Mouse (Mus musculus): ENCODE data around the gene Pde4dip.

The Pde4dip gene

DNA sequence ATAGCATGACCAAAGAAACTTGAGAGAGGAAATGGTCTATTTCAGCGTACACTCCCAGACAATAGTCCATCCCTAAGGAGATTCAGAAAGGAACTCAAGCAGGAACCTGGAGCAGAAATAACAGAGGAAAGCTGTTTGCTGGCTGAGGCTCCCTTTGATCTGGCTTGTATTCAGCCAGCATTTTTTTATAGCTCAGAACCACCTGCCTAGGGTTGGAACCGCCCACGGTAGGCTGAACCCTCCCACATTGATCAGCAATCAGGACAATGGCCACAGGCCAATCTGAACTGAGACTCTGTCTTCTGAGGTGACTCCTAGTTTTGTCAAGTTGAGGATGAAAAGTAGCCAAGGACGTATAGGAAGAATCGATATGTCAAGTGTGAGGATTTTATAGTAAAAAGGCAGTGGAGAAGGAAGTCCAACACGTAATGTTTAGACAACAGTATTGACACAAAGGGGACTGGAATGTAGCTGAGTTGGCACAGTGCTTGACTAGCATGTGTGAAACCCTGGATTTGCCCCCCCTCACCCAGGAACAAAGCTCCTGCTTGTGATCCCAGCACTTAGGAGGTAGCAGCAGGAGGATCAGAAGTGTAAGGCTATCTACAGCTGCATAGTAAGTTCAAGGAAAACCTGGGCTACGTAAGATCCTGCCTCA is 44.2 kb downstream of the Pde4dip start:
- no peak for DNase-seq (ENCODE audit: low spot score)

DNA sequence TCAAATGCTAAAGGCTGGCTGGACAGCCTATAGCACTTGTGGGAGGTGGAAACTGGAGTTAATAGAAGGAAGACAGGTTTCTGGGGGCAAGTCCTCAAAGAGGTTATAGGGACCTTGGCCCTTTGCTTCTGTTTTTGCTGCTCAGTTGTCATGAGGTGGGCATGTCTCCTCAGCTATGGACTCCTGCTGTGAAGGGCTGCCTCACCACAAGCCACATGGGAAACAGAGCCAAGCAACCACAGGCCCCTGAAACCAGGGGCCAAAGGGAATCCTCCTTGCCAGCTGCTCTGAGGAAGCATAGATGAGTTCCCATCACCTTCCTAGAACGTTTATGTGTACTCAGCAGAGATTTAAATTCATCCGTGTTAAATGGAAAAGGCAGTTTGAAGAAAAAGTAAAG is 45.9 kb downstream of the Pde4dip start:
- DNase-seq (ENCODE audit: low spot score), result no peak

DNA sequence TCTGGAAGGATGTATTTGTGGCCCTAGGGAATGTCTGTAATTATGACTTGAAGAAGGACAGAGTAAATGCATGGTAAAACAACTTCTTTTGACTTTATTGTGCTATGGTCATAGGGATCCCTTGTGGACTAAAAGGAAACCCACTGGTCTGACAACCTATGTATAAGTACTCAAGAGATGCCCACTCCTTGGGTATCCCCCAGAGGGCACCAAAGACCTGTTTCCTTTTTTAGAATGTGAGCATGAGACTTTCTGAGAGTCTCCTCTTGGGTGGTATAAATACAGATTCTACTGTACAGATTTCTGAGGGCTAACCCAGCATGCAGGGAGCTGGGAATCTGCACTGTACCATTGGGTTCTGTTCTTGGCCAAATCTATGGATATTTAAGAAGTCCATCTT is 48.1 kb downstream of the Pde4dip start:
- no peak for DNase-seq (ENCODE audit: low spot score)

DNA sequence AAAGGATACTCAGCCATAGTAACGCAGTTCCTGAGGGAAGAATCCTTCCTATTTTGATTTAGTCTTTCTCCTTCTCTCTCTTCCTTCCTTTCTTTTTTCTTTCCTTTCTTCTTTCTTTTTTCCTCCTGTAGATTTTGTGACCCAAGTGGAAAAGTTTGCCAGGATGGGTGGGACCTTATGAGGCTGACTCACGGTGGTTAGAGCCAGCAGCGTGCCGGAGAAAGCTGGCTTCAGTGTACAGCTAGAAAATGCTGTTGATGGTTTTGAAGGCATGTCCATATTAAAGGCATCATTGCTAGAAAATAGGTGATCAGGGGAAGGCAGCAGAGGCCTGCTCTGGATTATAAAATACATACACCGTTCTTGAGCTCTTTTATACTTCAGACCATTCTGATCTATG is 52.6 kb downstream of the Pde4dip start:
- no peak for DNase-seq (ENCODE audit: low spot score)

DNA sequence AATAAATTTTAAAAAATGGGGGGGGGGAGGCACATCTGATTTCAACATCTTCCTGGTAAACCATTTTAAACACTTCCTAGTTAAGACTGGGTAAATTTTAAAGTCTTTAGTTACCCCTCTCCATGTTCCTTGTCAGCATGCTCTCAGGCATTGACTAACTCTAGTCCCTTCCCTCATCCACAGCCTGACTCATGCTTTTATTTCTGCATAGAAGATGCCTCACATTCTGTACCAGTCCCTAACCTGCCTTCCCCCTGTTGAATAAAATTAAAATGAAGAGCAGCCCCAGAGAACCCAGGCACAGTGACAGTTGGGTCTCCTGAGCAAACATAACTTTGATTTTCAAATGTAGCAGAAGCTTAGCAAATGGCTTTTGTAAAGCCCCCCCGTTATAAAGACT is 53.9 kb downstream of the Pde4dip start:
- DNase-seq (ENCODE audit: low spot score), result no peak

DNA sequence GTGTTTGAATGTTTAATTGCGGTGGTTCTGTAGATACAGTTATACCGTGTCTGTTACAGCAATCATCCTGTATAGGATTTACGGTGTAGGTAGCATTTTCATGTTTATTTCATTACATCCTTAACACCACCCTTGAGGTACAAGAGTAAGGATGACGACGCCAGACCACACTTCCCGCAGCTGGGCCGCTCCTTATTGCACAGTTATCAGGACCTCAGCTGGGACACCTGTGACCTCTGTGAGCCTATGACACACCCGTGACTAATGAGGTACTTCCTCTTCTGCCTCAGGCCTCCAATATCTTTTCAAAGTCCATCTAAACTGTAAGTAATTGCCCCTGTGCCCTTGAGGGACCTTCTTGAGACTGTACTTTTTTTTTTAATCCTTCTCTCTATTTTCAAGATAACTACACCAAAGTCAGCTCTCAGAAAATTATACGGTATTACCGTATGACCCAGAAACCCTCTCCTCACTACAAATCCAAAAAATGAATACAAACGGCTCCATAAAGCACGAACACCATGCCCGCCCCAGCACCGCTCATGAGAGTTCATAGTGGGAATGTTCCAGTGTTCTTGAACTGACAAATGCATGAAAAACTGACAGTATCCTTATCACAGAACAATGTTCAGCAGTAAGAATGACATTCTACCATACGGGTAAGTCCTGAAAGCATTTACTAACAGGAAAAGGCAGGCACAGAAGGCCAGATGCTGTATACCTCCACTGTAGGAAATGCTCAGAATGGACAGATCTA is 56.8 kb downstream of the Pde4dip start:
- DNase-seq (ENCODE audit: low spot score), result no peak

DNA sequence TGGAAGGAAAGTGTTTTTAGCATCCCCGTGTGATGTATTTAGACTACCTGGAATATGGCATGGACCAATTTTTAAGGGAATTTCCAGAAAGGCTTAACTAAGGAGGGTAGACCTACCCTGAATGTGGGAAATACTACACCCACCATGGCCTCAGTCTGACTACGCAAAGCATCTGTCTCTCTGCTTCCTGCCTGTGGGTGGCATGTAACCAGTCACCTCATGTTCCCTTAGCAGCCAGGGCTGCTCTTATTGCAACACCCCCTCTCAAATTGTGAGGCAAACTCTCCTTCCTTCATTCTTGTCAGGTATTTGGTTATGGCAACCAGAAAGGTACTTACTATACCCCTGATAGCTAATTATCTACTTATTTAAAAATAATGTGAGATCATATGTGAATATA is 57.9 kb downstream of the Pde4dip start:
- DNase-seq (ENCODE audit: low spot score), result no peak

DNA sequence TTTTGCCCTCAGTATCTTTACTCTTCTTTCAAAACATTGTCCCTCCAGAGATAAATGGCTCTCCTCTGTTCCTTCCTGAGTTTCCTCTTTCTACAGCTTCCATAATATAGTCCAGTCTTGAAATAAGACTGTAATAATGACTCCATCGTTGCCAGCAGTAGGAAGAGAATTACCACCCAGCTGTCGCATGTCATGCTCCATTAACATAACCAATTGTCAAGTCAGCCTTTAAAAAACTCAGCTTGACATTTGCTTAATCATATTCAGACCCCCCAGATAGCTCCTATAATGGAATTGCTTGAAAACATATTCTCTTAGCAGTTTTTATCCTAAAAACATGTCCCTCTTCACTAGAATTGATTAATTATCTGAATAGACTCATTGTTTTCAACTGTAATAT is 58.4 kb downstream of the Pde4dip start:
- DNase-seq (ENCODE audit: low spot score), result no peak

DNA sequence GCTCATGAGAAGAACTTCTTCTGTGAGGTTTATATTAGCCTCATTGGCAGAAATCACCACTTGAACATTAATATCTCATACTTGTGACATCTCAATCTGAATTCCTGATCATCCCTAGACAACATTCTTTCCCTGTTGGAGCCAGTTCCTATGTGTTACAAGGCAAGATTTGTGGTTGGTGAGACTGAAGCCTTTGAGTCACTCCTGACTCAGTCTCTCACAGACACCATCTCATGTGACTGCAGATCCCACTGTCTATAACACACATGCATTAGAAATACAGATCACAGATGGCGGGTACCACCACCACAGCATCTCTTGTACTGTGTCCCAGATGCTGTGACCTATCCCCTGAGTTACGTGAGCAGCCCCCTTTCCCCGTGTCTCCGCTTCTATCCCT is 60.2 kb downstream of the Pde4dip start:
- no peak for DNase-seq (ENCODE audit: low spot score)

DNA sequence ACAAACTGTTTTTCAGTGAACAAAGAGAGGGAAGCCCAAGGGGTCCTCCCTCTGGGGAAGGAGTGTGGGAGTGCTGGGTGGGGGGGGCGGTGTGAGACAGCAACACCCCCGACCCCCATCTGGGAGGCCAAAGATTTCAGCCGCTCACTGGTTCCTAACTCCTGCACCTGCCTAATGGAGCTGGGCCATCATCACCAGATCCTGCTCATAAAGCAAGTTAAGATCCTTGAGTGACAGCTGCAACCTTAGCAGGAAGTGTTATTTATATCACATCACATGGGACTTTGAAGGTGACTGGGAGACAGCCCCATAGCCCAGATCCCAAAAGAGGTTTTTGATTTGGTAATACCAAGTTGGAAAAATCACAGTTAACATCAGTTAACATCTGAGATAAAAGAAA is 63.3 kb downstream of the Pde4dip start:
- DNase-seq (ENCODE audit: low spot score), result no peak

DNA sequence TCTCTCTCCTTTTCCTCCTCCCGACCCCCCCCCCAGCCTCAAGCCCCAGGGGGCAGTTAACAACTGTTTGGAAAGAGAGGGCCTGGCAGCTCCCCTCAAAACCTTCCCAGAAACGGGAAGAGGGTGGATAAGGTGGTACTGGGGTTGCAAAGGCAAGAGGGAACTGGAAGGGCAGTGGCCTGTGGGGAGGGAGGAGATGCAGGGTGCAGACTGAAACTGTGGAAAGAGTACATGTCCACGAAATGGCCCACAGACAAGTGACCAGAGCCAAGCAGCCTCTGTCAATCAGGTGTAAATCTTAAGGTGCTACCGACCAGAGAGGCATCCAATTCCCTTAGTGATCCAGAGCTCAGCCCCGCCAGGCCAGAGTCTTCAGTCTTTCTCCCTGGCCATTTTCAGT is 63.8 kb downstream of the Pde4dip start:
- no peak for DNase-seq (ENCODE audit: low spot score)

DNA sequence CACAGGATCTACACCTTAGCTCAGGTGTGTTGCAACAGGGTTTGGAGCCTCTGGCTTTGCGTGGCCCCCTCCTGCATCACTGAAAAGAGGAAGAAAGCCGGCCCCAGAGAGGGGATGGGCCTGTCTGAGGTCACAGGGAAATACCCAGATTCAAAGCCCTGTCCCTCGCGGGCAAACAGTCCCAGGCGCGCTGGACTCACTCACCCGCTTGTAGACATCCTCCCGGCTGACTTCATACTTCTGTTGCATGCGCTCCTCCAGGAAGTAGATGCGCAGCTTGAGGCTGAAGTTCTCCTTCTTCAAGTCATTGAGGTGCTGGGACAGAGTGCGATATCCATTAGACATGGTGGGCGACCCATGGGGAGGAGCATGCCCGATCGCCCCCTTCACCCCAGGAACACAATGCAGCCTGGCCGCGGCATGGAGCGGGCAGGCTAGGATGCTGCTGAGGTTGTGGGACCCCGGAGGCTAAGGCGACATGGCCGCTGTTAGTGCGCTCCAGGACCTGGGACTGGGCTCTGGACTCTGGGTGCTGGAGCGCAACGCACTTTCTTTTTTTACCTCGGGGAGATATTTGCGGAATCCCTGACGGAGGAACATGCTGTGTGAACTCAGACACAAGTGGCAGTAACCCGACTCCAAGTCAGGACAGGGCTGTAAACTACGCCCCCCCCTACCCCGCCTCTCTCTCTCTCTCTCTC is 64.3 kb downstream of the Pde4dip start:
- no peak for DNase-seq (ENCODE audit: low spot score)

DNA sequence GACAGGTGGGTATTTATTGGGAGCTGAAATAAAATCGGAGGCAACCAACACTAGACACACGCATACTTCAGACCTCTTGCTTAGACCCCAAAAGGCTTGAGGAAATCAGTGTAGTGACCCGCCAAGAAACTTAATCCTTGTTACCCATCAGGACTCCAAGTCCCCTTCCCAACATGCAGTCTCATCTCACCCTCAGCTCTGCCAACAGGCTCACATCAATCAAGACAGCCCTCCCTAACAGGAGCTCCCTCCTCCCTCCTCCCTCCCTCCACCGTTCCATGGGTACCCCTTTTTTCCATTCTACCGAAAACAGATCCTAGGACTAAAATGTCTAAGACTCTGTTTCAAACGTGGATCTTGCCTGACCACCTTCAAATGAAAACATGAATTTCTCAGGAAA is 65.1 kb downstream of the Pde4dip start:
- no peak for DNase-seq (ENCODE audit: low spot score)

DNA sequence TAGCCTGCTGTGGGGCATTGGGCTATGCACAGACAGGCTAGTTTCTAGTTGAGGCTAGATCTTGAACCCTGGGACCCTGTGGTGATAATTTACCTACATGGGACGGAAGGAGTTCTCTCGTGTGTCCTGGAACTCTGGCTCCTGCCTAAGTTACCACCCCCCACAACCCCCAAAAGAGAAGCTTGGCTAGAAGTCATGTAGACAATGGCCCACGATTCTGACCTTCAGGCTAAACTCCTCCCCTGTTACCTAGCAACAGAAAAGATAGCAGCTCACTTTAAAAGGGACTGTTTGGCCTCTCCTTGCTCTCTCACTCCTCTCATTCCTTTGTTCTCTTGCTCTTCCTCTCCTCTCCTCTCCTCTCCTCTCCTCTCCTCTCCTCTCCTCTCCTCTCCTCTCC is 69.5 kb downstream of the Pde4dip start:
- no peak for DNase-seq (ENCODE audit: low spot score)

DNA sequence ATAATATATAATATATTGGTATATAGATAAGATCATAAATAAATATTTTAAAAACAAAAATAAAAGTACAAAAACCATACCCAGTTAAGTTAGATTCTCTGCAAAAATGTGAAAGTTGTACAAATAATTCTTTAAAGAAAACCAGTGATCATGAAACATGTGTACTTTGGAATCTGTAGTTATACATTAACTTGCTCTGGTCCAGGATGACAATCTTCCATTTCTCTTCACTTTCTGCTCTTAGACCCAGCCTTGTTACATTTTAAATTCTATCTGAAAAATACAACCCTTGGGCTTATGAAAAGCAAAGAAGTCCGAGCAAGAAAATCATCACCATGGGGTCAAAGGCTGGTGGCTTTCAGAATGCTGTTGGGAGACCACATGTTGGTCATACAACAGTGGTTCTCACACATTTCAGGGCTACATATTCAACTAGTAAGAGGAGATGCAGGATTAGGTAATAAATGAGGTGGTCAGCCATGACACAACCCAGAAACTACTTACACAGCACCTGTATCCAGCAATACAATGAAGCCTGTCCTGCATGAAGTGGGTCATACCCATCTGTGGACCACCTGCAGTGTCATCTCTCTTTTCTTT is 70.0 kb downstream of the Pde4dip start:
- DNase-seq (ENCODE audit: low spot score), result no peak

DNA sequence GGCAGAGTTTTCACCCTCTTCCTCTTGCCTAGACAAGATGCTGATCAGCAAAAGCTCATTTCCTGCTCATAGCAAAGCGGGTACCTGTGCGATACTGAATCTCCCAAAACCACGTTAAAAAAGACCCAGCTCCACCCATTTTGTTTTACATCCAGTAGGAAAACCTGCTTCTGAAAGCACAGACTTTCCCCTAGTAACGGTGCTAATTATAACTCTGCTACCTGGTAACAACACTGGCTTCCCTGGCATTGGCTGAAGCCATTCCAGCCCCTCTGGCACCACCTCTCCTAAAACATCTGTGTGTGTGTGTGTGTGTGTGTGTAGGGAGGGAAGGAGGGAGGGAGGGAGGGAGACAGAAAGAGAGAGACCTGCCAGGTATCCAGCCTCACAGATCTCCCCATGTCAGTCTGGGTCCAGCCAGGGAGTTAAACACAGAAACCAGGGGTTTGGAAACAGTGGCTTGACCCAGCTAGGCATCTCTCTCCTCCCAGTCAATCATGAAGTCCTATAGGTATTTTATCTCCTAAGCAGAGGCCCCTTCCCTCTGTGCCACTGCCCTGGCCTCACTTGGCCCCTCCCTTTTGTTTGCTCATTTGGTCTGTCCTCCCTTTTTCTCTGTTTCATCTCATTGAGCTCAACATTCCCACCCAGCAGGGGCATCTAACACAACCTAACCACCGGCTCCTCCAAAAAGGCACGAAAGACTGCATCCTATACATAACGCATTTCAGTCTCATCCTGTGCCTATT is 76.7 kb downstream of the Pde4dip start:
- no peak for DNase-seq (ENCODE audit: low spot score)

DNA sequence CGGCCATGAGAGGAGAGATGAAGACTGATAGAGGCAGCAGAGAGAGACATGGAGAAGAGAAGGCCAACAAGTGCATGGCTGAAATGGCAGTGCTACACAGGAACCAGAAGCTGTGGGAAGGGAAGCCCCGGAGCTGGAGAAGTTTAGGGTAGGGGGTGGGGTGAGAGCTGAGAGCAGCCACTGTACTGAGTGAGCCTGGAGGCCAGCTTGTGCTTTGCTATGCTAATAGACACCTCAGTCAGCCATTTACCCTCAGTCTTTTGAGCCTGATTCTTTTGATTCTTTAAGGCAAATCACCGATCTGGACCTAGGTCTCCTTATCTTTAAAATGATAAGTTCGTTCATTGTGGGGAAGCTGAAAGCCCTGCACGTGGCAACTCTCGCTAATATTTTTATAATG is 77.3 kb downstream of the Pde4dip start:
- no peak for DNase-seq (ENCODE audit: low spot score)

DNA sequence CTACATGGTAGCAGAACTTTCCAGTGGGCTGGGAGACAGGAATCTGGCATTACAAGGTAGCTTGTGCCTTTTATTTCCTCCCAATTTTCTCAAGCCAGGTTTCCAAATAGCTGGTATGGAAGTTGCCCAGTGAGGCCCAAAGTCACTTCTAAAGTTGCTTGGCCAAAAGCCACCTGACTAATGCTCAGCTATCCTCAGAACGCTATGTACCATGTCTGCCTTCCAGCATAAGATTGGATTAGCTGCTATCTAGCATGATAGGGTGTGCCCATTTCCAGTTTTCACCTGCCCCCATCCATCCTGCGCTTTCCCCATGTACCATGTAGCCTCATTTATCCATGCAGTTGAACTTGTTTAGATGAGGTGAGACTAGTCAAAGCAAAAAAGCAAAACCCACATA is 78.2 kb downstream of the Pde4dip start:
- no peak for DNase-seq (ENCODE audit: low spot score)

DNA sequence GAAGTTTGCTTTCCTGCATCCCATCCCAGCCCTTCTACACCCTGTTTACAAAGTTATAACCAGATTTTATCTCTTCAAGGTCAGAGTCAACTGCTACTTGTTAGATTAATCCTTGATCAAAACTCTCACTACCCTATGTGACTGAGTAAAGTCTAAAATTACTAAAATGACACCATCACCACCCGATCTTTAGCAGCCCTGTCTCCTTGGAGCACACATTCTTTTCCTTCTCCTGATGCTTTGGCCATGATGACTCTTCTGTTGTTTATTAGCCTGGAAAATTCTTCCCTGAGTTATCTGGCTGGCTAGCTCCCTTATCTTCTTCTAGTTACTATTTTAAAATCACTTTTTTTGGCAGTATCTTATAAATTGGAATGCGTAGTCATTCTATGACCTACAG is 82.9 kb downstream of the Pde4dip start:
- DNase-seq (ENCODE audit: low spot score), result no peak

DNA sequence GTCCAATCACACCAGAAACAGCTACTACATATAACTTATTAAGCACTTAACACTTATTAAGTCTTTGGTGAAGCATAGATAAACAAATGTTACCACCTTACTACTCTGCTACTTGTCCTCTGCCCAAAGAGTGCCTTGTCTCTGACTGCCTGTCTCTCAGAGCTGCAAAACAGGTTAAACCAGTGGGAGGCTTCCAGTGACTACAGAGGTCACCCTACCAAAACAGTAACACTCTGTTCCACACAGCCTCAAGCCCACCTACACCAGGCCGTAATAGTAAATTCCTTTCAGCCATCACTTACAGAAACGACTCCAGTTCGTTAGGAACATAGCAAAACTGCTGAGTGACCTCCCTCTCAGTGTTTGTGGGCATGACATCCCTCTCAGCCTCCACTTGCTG is 84.8 kb downstream of the Pde4dip start:
- DNase-seq (ENCODE audit: low spot score), result no peak

DNA sequence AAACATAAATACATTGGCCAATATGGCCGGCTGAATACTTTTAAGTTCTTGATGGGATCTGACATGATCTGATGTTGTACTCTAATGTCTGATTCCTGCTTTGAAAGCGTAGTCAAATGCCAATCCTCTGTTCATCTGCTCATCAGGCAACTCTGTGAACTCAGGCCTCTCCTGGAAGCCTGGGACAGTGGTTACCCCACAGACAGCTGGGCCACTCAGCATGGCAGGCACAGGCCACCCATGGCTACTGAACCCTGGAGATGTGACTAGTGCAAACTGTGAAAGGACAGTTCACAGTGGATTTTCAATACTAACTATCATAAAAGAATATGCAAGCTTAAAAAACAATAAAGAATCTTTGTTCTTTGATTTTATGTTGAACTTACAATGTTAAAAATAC is 85.6 kb downstream of the Pde4dip start:
- DNase-seq (ENCODE audit: low spot score), result no peak

DNA sequence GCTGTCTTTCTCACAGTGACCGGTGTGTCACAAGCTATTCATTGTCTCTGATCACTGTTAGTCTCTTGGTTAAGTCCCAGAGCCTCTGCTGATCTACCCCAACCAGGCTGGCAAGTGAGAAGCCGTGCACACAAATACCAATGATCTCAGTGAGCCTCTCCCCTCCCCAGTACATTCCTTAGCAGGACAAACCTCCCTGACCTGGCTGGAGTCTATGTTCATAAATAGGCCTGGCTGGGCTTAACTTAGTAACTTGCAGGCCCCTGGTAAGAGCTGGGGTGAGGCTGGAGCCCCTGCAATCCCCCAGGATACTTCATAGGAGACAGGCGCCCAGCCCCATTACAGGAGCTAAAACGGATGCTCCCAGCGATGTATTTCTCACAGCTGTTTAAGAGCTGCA is 86.2 kb downstream of the Pde4dip start:
- no peak for DNase-seq (ENCODE audit: low spot score)
